Comparison of ENCODE assay signal across 9 mouse cellular contexts in the genomic region with DNA sequence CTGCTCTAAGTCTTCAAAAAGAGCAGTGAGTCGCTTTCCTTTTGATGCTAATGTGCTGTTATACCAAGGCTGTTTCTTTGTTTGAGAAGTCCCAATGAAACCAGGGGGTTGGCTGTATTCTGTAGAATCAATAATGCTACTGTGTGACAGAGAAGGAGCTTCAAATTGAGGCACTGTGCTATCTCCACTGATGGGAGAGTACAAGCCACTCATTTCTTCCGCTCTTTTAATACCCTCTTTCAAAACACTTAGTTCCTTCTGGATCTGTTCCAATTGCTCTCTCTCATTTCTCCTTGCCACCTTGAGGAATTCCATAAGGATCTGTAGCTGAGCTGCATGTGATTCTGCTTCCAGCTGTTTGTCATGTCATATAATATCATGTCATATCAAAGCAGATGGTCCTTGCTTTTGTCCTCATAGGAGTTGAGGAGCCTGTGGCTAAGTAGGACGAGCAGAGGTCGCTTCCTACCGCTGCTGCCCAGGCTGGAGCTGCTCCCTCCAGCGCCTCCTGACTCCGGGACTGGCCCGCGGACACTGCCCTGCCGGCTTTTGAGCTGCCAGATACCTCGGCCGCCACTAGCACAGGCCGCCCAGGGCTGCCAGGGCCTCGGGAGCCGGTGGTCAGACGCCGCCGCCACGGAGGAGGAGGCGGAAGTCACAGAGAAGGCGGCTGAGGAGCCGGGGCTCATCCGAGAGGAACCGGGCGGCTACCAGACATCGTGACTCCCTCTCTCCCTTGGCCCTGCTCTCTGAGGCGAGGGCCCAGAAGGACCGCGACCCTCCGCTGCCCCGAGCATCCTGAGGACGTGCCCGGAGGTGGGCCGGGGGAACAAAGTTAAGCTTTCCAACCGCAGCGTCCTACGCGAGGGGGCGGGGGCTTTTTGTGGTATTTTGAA. TPM values are rescaled to one million over a fixed set of nuclear protein-coding genes. Genes with fewer than 3 reads are reported as not detected.
DNase-seq lines count a peak whose midpoint lies in the region; ATAC-seq and TF ChIP-seq lines count a peak whose summit lies in the region.
"Had no signal": no experiment of that assay in that cellular context is flagged by ENCODE, and none has a peak within 500 bp of the region (broad histone marks: within the 10 kb centered on the region; RNA-seq: fewer than 3 reads in every experiment).

No protein-coding gene starts in this region.

- 6% methylated on average over 39 of the region's 39 CpGs for WGBS in cerebellum, adult 2 months
- 7% methylated on average over 39 of the region's 39 CpGs for WGBS in forebrain, embryonic 10.5 days
- WGBS in intestine, embryonic 14.5 days, result 10% methylated on average over 36 of the region's 39 CpGs
- WGBS in stomach, postnatal 0 days, result 8% methylated on average over 39 of the region's 39 CpGs

- DNase-seq in cerebellum, adult 2 months, result peak; percentile 9 to 10
- DNase-seq in cerebellum, adult 9-10 months, result no peak
- DNase-seq in forebrain, embryonic 10.5 days (ENCODE audit: extremely low spot score, low spot score), result peak; percentile 31
- peak; percentile 65 for DNase-seq in intestine, embryonic 14.5 days (ENCODE audit: low spot score)
- DNase-seq in lung, postnatal 14 days, result peak; percentile 14
- DNase-seq in stomach, postnatal 0 days (ENCODE audit: low spot score), result peak; percentile 26
- no peak for DNase-seq in spleen, postnatal 36 days (ENCODE audit: low spot score in 2 of 2)

- H3K4me3 ChIP-seq in cerebellum, adult 2 months (replicated peaks; ENCODE audit: insufficient read depth, low read depth, low read length), result peak overlapping the region; percentile 29
- H3K4me3 ChIP-seq in E14TG2a.4 (replicated peaks; ENCODE audit: low read length), result peak overlapping the region; percentile 70
- peak overlapping the region; percentile 55 for H3K4me3 ChIP-seq in forebrain, embryonic 10.5 days
- H3K4me3 ChIP-seq in intestine, embryonic 14.5 days (ENCODE audit: low read depth, low read length), result peak overlapping the region; percentile 36
- peak overlapping the region; percentile 44 for H3K4me3 ChIP-seq in stomach, postnatal 0 days (ENCODE audit: low read depth, low read length)

- TF ChIP-seq POLR2A in cerebellum, adult 2 months (IDR thresholded peaks at IDR 0.05; ENCODE audit: borderline replicate concordance, insufficient read depth, low read length), result no peak

- no peaks in the 10 kb centered on the region for H3K4me1 ChIP-seq in cerebellum, adult 2 months (ENCODE audit: control insufficient read depth, insufficient read depth, low read length)
- no peaks in the 10 kb centered on the region for H3K4me1 ChIP-seq in E14TG2a.4 (replicated peaks; ENCODE audit: low read depth, low read length)
- H3K4me1 ChIP-seq in forebrain, embryonic 10.5 days, result peaks cover 5% of the 10 kb centered on the region
- no peaks in the 10 kb centered on the region for H3K4me1 ChIP-seq in intestine, embryonic 14.5 days (replicated peaks; ENCODE audit: control insufficient read depth, insufficient read depth, low read length)
- no peaks in the 10 kb centered on the region for H3K4me1 ChIP-seq in stomach, postnatal 0 days (replicated peaks; ENCODE audit: control insufficient read depth, insufficient read depth)

- H3K4me2 ChIP-seq in intestine, embryonic 14.5 days (ENCODE audit: low read length), result peak overlapping the region; percentile 89
- H3K4me2 ChIP-seq in stomach, postnatal 0 days (replicated peaks; ENCODE audit: low read depth), result peak overlapping the region; percentile 75

- no peaks in the 10 kb centered on the region for H3K9me3 ChIP-seq in E14TG2a.4 (ENCODE audit: low read length)
- H3K9me3 ChIP-seq in forebrain, embryonic 10.5 days, result 0 out of 2 replicates have a peak, but pooled peaks cover 2% of the 10 kb centered on the region
- H3K9me3 ChIP-seq in intestine, embryonic 14.5 days (ENCODE audit: control insufficient read depth, low read length), result no peaks in the 10 kb centered on the region
- no peaks in the 10 kb centered on the region for H3K9me3 ChIP-seq in stomach, postnatal 0 days (ENCODE audit: control insufficient read depth, low read length)

- TF ChIP-seq CTCF in cerebellum, adult 2 months (IDR thresholded peaks at IDR 0.05; ENCODE audit: borderline replicate concordance, insufficient read depth, low read depth, low read length), result no peak
- no peak for TF ChIP-seq CTCF in E14TG2a.4 (conservative IDR thresholded peaks at IDR 0.05; ENCODE audit: low read length)
- no peak for TF ChIP-seq CTCF in stomach, postnatal 0 days (IDR thresholded peaks at IDR 0.05; ENCODE audit: low read depth)

- no peak for ATAC-seq in intestine, embryonic 14.5 days (replicated peaks; ENCODE audit: low FRiP score, low TSS enrichment, low read depth)
- no peak for ATAC-seq in stomach, postnatal 0 days (ENCODE audit: low FRiP score, low TSS enrichment)

- H3K9ac ChIP-seq in intestine, embryonic 14.5 days (ENCODE audit: low read length), result peak overlapping the region; percentile 55
- H3K9ac ChIP-seq in stomach, postnatal 0 days (ENCODE audit: low read length), result peak overlapping the region; percentile 63

- H3K27ac ChIP-seq in cerebellum, adult 2 months (ENCODE audit: insufficient read depth, low read length), result no peak overlapping the region
- peak overlapping the region; percentile 77 for H3K27ac ChIP-seq in forebrain, embryonic 10.5 days
- H3K27ac ChIP-seq in intestine, embryonic 14.5 days (ENCODE audit: low read depth), result no peak overlapping the region
- H3K27ac ChIP-seq in stomach, postnatal 0 days (replicated peaks), result no peak overlapping the region

- H3K27me3 ChIP-seq in cerebellum, adult 2 months (ENCODE audit: control insufficient read depth, insufficient read depth, low read length), result no peaks in the 10 kb centered on the region
- H3K27me3 ChIP-seq in E14TG2a.4 (ENCODE audit: insufficient read depth, low read length), result peaks cover 33% of the 10 kb centered on the region
- peaks cover 25% of the 10 kb centered on the region for H3K27me3 ChIP-seq in forebrain, embryonic 10.5 days (ENCODE audit: poor library complexity, severe bottlenecking)
- H3K27me3 ChIP-seq in intestine, embryonic 14.5 days (replicated peaks; ENCODE audit: control insufficient read depth, insufficient read depth, low read length), result 0 out of 2 replicates have a peak, but pooled peaks cover 4% of the 10 kb centered on the region
- H3K27me3 ChIP-seq in stomach, postnatal 0 days (ENCODE audit: control insufficient read depth, insufficient read depth, low read length), result no peaks in the 10 kb centered on the region

- H3K36me3 ChIP-seq in E14TG2a.4 (ENCODE audit: insufficient read depth, low read length), result no peaks in the 10 kb centered on the region
- H3K36me3 ChIP-seq in forebrain, embryonic 10.5 days (replicated peaks), result no peaks in the 10 kb centered on the region
- no peaks in the 10 kb centered on the region for H3K36me3 ChIP-seq in intestine, embryonic 14.5 days (ENCODE audit: control insufficient read depth, insufficient read depth, low read length)
- H3K36me3 ChIP-seq in stomach, postnatal 0 days (ENCODE audit: control insufficient read depth, insufficient read depth, low read length), result no peaks in the 10 kb centered on the region

- TF ChIP-seq EP300 in stomach, postnatal 0 days (optimal IDR thresholded peaks at IDR 0.05), result no peak

RNA-seq across cellular contexts. Expression of a gene that starts 45.1 kb away (rescaled TPM):
- 82.2 and 94.0 TPM in 2 replicates for polyA plus RNA-seq in cerebellum, adult 2 months (2012; rRNA removed)
- polyA plus RNA-seq in forebrain, embryonic 10.5 days (2016; fragmentation: Nextera tagmentation; extraction: Ambion mirVana), result 41.6 and 42.5 TPM in 2 replicates
- 65.5 and 74.9 TPM in 2 replicates for polyA plus RNA-seq in intestine, embryonic 14.5 days (2014; fragmentation: Nextera tagmentation; extraction: Ambion mirVana)
- 67.0 and 93.9 TPM in 2 replicates for polyA plus RNA-seq in stomach, postnatal 0 days (2015; fragmentation: Nextera tagmentation; extraction: Ambion mirVana)

RNA-seq across cellular contexts. Expression of a gene that starts 52.8 kb away (rescaled TPM):
- polyA plus RNA-seq in cerebellum, adult 2 months (2012; rRNA removed), result not detected in 2 replicates
- polyA plus RNA-seq in forebrain, embryonic 10.5 days (2016; fragmentation: Nextera tagmentation; extraction: Ambion mirVana), result not detected in 2 replicates
- not detected in 2 replicates for polyA plus RNA-seq in intestine, embryonic 14.5 days (2014; fragmentation: Nextera tagmentation; extraction: Ambion mirVana)
- polyA plus RNA-seq in stomach, postnatal 0 days (2015; fragmentation: Nextera tagmentation; extraction: Ambion mirVana), result not detected in 2 replicates
- polyA plus RNA-seq: C2C12 had no signal

RNA-seq across cellular contexts. Expression of a gene that starts 52.8 kb away (rescaled TPM):
- polyA plus RNA-seq in cerebellum, adult 2 months (2012; rRNA removed), result not detected in 2 replicates
- polyA plus RNA-seq in forebrain, embryonic 10.5 days (2016; fragmentation: Nextera tagmentation; extraction: Ambion mirVana), result not detected in 2 replicates
- polyA plus RNA-seq in intestine, embryonic 14.5 days (2014; fragmentation: Nextera tagmentation; extraction: Ambion mirVana), result not detected in 2 replicates
- polyA plus RNA-seq in stomach, postnatal 0 days (2015; fragmentation: Nextera tagmentation; extraction: Ambion mirVana), result not detected in 2 replicates
- polyA plus RNA-seq: C2C12 had no signal

Comparison
In these comparisons a context has a peak if more than half of its experiments do, and no peak if none do; other contexts are left out.
1. DNase-seq: peak in cerebellum, adult 2 months (2 of 2), forebrain, embryonic 10.5 days (single experiment), intestine, embryonic 14.5 days (single experiment), lung, postnatal 14 days (single experiment) and stomach, postnatal 0 days (single experiment); none in cerebellum, adult 9-10 months (single experiment) and spleen, postnatal 36 days (0 of 2).
2. Peak in every context shown above with its lines, with median percentiles within 50 percentile points of each other: H3K4me3 ChIP-seq.